Mouse (Mus musculus): ENCODE measurements at regions not wholly inside any gene's neighbourhood (a gene's known extent, or its start where the extent isn't known, plus 50 kb on each side); places are given as distances from the start of the nearest gene placed in this dataset.

DNA sequence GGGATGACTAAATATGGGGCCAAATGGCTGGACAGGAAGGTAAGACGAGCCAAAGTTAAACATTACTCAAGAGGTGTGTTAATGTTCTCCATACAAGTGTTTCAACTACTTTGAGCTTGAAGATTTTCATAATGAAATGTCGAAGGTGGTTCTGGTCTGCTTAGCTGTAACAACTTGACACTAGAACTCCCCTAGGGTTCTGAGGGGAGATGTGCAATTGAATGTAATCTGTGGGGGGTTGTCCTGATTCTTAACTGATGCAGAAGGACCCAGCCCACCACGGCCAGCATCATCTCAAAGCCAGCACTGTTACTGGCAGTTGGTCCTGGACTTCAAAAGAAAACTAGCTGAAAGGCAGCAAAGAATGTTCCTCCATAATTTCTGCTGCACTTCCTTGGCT, 55.3 kb downstream of the Gpr88 start:
- no peak for DNase-seq (ENCODE audit: inconsistent ontology term)

DNA sequence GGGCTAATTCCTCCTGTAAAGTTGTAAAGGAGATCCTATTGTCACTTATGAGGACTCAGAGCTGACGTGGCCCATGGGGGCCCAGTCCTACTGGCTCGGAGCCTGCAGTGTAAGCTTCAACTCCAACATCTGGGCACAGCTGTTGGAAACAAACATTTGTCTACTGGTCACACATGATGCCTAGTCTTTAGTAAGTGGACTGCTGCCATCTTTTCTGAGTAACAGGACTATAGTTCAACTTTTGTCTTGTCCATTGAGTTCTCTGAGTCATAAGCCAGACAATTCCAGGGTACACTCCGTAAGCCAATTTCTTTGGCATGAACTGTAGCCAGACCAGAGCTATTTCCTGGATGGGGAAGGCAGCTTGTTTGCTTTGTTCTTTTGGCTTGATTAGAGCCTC, 58.6 kb downstream of the Gpr88 start:
- DNase-seq (ENCODE audit: inconsistent ontology term): peak; percentile 88

DNA sequence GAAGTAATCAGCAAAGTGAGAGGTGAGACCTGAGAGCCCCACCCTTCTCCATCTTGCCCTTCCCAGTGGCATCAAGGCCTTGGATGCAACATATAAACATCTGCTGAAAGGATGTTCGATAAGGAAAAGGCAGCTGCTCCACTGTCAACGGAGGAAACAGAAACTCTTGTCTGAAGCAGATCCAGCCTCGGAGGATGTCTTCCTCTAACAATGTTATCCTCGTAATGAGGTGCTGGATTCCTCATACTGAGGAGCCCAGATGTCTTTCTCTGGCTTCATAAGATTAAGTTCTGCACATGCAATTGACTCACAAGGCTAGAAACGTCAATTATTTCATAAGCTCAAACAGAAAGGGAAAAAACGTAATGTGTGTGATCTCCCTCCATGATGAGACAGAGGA, 61.8 kb upstream of the Vcam1 start:
- no peak for DNase-seq (ENCODE audit: inconsistent ontology term)

DNA sequence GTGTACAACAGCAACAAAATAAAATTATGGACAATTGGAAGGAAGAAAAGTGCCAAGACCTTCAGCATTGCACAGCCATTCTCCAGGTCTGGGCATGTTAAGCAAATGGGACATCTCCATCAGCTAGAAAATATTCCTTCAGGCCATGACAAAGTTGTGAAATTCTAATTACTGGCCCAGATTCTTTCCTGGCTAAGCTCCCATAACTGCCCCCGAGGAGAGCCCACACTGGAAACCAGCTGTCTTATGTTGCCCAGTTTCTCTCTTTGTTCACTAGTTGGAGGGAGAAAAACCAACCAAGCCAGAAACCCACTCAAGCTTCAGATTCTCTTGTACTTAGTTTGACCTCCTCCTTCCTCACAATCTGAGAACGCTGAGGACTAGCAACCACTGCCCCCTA, 61.2 kb upstream of the Vcam1 start:
- peak; percentile 89 for DNase-seq (ENCODE audit: inconsistent ontology term)

- peak; percentile 60 for DNase-seq (ENCODE audit: inconsistent ontology term)
Measured at GRCm38 (mm10) chr3:116189363-116190100, 60.0 kb upstream of the Vcam1 start.

- DNase-seq (ENCODE audit: inconsistent ontology term): no peak
Measured at GRCm38 (mm10) chr3:116185206-116185605, 55.7 kb upstream of the Vcam1 start.

DNA sequence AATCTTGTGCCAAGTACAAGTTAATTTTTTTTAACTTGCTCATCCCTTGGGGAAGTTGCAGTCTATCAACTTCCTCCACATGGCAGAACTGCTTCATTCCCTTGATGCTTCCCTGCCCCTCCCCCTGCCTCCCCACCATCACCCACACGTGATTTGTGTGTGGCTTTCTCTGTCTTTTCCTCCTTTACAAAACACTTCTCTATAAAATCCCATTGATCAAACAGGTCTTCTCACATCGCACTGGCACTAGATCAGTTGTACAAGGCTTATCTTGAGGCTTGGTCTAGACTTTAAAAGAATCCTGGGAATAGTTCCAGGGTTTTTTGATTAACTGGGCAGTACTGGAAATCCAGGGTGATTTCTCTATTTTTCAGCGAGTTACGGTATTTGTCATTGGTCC, 55.0 kb upstream of the Vcam1 start:
- DNase-seq (ENCODE audit: inconsistent ontology term): no peak

- DNase-seq (ENCODE audit: inconsistent ontology term): no peak
Measured at GRCm38 (mm10) chr3:116180341-116180885, 50.9 kb upstream of the Vcam1 start.

Measured in Muller cell, postnatal 12 days (primary cell).